Mouse (Mus musculus): ENCODE results near the gene Prkar2b. TPM values are rescaled to one million over a fixed set of nuclear protein-coding genes. Genes with fewer than 3 reads are reported as not detected.

Gene Prkar2b
- polyA plus RNA-seq, 1 experiment from 2014 or later: 123 TPM

- Histone ChIP-seq H3K9me3 (ENCODE audit: control insufficient read depth, low read length) (peaks cover 5% of the 10 kb centered on the region; the same call in 1 of the 2 replicates), H3K4me2 (ENCODE audit: low read length) (no peak overlapping the region), H3K27me3 (replicated peaks; ENCODE audit: control insufficient read depth, insufficient read depth, low read length) (no peaks in the 10 kb centered on the region), H3K4me1 (ENCODE audit: control insufficient read depth, insufficient read depth, low read depth, low read length) (no peaks in the 10 kb centered on the region), H3K27ac (ENCODE audit: low read depth, low read length) (no peak overlapping the region), H3K9ac (ENCODE audit: low read depth, low read length) (no peak overlapping the region), H3K36me3 (ENCODE audit: control insufficient read depth, insufficient read depth, low read length) (no peaks in the 10 kb centered on the region), H3K4me3 (ENCODE audit: low read length) (no peak overlapping the region)
- ATAC-seq: no peak
- 87% methylated on average over 4 of the region's 4 CpGs for WGBS
Observed at GRCm38 (mm10) chr12:32092452-32092851, 31.4 kb upstream of the Prkar2b start.

- no peak overlapping the region for H3K27ac ChIP-seq (ENCODE audit: low read depth, low read length)
- H3K27me3 ChIP-seq (replicated peaks; ENCODE audit: control insufficient read depth, insufficient read depth, low read length): no peaks in the 10 kb centered on the region
- H3K4me1 ChIP-seq (ENCODE audit: control insufficient read depth, insufficient read depth, low read depth, low read length): no peaks in the 10 kb centered on the region
- H3K4me2 ChIP-seq (ENCODE audit: low read length): no peak overlapping the region
- no peak for ATAC-seq
- no peak overlapping the region for H3K4me3 ChIP-seq (ENCODE audit: low read length)
- H3K9me3 ChIP-seq (ENCODE audit: control insufficient read depth, low read length): peaks cover 5% of the 10 kb centered on the region; the same call in 1 of the 2 replicates
- no peaks in the 10 kb centered on the region for H3K36me3 ChIP-seq (ENCODE audit: control insufficient read depth, insufficient read depth, low read length)
- no peak overlapping the region for H3K9ac ChIP-seq (ENCODE audit: low read depth, low read length)
- WGBS: 76% methylated on average over 3 of the region's 3 CpGs
Observed at GRCm38 (mm10) chr12:32088566-32088965, 27.5 kb upstream of the Prkar2b start.

GRCm38 (mm10) chr12:32087339-32087738, 26.2 kb upstream of the Prkar2b start:
- H3K36me3 ChIP-seq (ENCODE audit: control insufficient read depth, insufficient read depth, low read length): no peaks in the 10 kb centered on the region
- H3K27ac ChIP-seq (ENCODE audit: low read depth, low read length): no peak overlapping the region
- H3K4me3 ChIP-seq (ENCODE audit: low read length): no peak overlapping the region
- peaks cover 5% of the 10 kb centered on the region; the same call in 1 of the 2 replicates for H3K9me3 ChIP-seq (ENCODE audit: control insufficient read depth, low read length)
- no peak overlapping the region for H3K9ac ChIP-seq (ENCODE audit: low read depth, low read length)
- no peak overlapping the region for H3K4me2 ChIP-seq (ENCODE audit: low read length)
- ATAC-seq: no peak
- WGBS: 80% methylated on average over 8 of the region's 8 CpGs
- H3K27me3 ChIP-seq (replicated peaks; ENCODE audit: control insufficient read depth, insufficient read depth, low read length): no peaks in the 10 kb centered on the region
- H3K4me1 ChIP-seq (ENCODE audit: control insufficient read depth, insufficient read depth, low read depth, low read length): no peaks in the 10 kb centered on the region

GRCm38 (mm10) chr12:32086874-32087273, 25.8 kb upstream of the Prkar2b start:
- H3K4me3 ChIP-seq (ENCODE audit: low read length): no peak overlapping the region
- H3K27me3 ChIP-seq (replicated peaks; ENCODE audit: control insufficient read depth, insufficient read depth, low read length): no peaks in the 10 kb centered on the region
- no peak for ATAC-seq
- H3K36me3 ChIP-seq (ENCODE audit: control insufficient read depth, insufficient read depth, low read length): no peaks in the 10 kb centered on the region
- WGBS: 73% methylated on average over 3 of the region's 3 CpGs
- H3K9me3 ChIP-seq (ENCODE audit: control insufficient read depth, low read length): peaks cover 5% of the 10 kb centered on the region; the same call in 1 of the 2 replicates
- no peak overlapping the region for H3K4me2 ChIP-seq (ENCODE audit: low read length)
- no peak overlapping the region for H3K27ac ChIP-seq (ENCODE audit: low read depth, low read length)
- H3K4me1 ChIP-seq (ENCODE audit: control insufficient read depth, insufficient read depth, low read depth, low read length): no peaks in the 10 kb centered on the region
- H3K9ac ChIP-seq (ENCODE audit: low read depth, low read length): no peak overlapping the region

- Histone ChIP-seq H3K4me1 (ENCODE audit: control insufficient read depth, insufficient read depth, low read depth, low read length) (no peaks in the 10 kb centered on the region), H3K9me3 (ENCODE audit: control insufficient read depth, low read length) (peaks cover 2% of the 10 kb centered on the region), H3K27me3 (replicated peaks; ENCODE audit: control insufficient read depth, insufficient read depth, low read length) (no peaks in the 10 kb centered on the region), H3K4me2 (ENCODE audit: low read length) (no peak overlapping the region), H3K4me3 (ENCODE audit: low read length) (no peak overlapping the region), H3K36me3 (ENCODE audit: control insufficient read depth, insufficient read depth, low read length) (no peaks in the 10 kb centered on the region), H3K9ac (ENCODE audit: low read depth, low read length) (no peak overlapping the region), H3K27ac (ENCODE audit: low read depth, low read length) (no peak overlapping the region)
- 41% methylated on average over 3 of the region's 3 CpGs for WGBS
- ATAC-seq: no peak
Observed at GRCm38 (mm10) chr12:32085856-32086255, 24.8 kb upstream of the Prkar2b start.

GRCm38 (mm10) chr12:32085189-32085588, 24.1 kb upstream of the Prkar2b start:
- H3K36me3 ChIP-seq (ENCODE audit: control insufficient read depth, insufficient read depth, low read length): no peaks in the 10 kb centered on the region
- no peaks in the 10 kb centered on the region for H3K27me3 ChIP-seq (replicated peaks; ENCODE audit: control insufficient read depth, insufficient read depth, low read length)
- H3K4me3 ChIP-seq (ENCODE audit: low read length): no peak overlapping the region
- H3K4me1 ChIP-seq (ENCODE audit: control insufficient read depth, insufficient read depth, low read depth, low read length): no peaks in the 10 kb centered on the region
- H3K9ac ChIP-seq (ENCODE audit: low read depth, low read length): no peak overlapping the region
- H3K4me2 ChIP-seq (ENCODE audit: low read length): no peak overlapping the region
- no peaks in the 10 kb centered on the region; the same call in 1 of the 2 replicates for H3K9me3 ChIP-seq (ENCODE audit: control insufficient read depth, low read length)
- ATAC-seq: no peak
- no peak overlapping the region for H3K27ac ChIP-seq (ENCODE audit: low read depth, low read length)

- no peaks in the 10 kb centered on the region; the same call in 1 of the 2 replicates for H3K9me3 ChIP-seq (ENCODE audit: control insufficient read depth, low read length)
- 58% methylated on average over 5 of the region's 5 CpGs for WGBS
- no peak overlapping the region for H3K27ac ChIP-seq (ENCODE audit: low read depth, low read length)
- no peaks in the 10 kb centered on the region for H3K27me3 ChIP-seq (replicated peaks; ENCODE audit: control insufficient read depth, insufficient read depth, low read length)
- H3K4me3 ChIP-seq (ENCODE audit: low read length): no peak overlapping the region
- no peak for ATAC-seq
- H3K4me1 ChIP-seq (ENCODE audit: control insufficient read depth, insufficient read depth, low read depth, low read length): no peaks in the 10 kb centered on the region
- H3K9ac ChIP-seq (ENCODE audit: low read depth, low read length): no peak overlapping the region
- H3K36me3 ChIP-seq (ENCODE audit: control insufficient read depth, insufficient read depth, low read length): no peaks in the 10 kb centered on the region
- H3K4me2 ChIP-seq (ENCODE audit: low read length): no peak overlapping the region
Observed at GRCm38 (mm10) chr12:32084601-32085000, 23.5 kb upstream of the Prkar2b start.

GRCm38 (mm10) chr12:32080692-32081091, 19.6 kb upstream of the Prkar2b start:
- 83% methylated on average over 9 of the region's 9 CpGs for WGBS
- Histone ChIP-seq H3K27ac (ENCODE audit: low read depth, low read length) (no peak overlapping the region), H3K27me3 (replicated peaks; ENCODE audit: control insufficient read depth, insufficient read depth, low read length) (no peaks in the 10 kb centered on the region), H3K4me1 (ENCODE audit: control insufficient read depth, insufficient read depth, low read depth, low read length) (no peaks in the 10 kb centered on the region), H3K4me2 (ENCODE audit: low read length) (no peak overlapping the region), H3K9ac (ENCODE audit: low read depth, low read length) (no peak overlapping the region), H3K9me3 (ENCODE audit: control insufficient read depth, low read length) (no peaks in the 10 kb centered on the region; the same call in 1 of the 2 replicates), H3K4me3 (ENCODE audit: low read length) (no peak overlapping the region), H3K36me3 (ENCODE audit: control insufficient read depth, insufficient read depth, low read length) (no peaks in the 10 kb centered on the region)
- ATAC-seq: no peak

GRCm38 (mm10) chr12:32077403-32077802, 16.3 kb upstream of the Prkar2b start:
- H3K9ac ChIP-seq (ENCODE audit: low read depth, low read length): no peak overlapping the region
- no peaks in the 10 kb centered on the region for H3K27me3 ChIP-seq (replicated peaks; ENCODE audit: control insufficient read depth, insufficient read depth, low read length)
- H3K4me3 ChIP-seq (ENCODE audit: low read length): no peak overlapping the region
- H3K4me2 ChIP-seq (ENCODE audit: low read length): no peak overlapping the region
- H3K27ac ChIP-seq (ENCODE audit: low read depth, low read length): no peak overlapping the region
- WGBS: 98% methylated on average over 6 of the region's 6 CpGs
- no peaks in the 10 kb centered on the region; the same call in 1 of the 2 replicates for H3K9me3 ChIP-seq (ENCODE audit: control insufficient read depth, low read length)
- no peaks in the 10 kb centered on the region for H3K4me1 ChIP-seq (ENCODE audit: control insufficient read depth, insufficient read depth, low read depth, low read length)
- no peak for ATAC-seq
- H3K36me3 ChIP-seq (ENCODE audit: control insufficient read depth, insufficient read depth, low read length): no peaks in the 10 kb centered on the region
